11 mouse cellular contexts compared by ENCODE assay signal in the genomic region with DNA sequence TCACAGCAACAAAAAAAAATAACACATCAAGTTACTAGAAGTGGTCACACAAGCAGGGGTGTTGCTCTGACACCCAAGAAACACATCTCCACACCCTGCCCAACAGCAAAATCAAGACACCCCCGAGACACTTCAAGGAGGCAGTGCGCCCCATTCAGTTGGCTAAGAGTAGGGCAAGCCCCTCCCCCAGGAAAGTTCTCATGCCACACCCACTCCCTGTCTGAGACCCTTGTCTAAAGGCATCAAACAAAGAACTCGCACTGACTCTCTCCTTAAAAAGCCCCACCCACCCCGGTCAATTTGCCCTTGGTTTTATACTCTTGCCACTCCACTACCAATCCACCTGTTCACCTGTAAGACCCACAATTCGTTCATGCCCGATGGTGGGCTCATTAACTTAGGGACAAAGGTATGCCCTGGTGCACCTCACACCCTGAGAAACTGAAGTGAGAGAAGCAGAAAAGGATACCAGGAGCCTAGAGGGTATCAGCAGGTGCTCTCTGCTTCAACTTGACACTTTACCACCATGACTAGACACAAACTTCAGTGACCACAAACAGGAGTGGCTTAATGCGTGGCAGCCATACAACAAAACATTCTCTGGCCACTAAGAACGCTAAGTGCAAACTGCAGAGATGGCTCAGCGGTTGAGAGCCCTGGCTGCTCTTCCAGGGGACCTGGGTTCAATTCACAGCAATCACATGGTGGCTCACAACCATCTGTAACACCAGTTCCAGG. TPM values are rescaled to one million over a fixed set of nuclear protein-coding genes. Genes with fewer than 3 reads are reported as not detected.
DNase-seq lines count a peak whose midpoint lies in the region; ATAC-seq lines count a peak whose summit lies in the region.
"Had no signal": no experiment of that assay in that cellular context is flagged by ENCODE, and none has a peak within 500 bp of the region (broad histone marks: within the 10 kb centered on the region; RNA-seq: fewer than 3 reads in every experiment).

No protein-coding gene starts in this region.

- no peak overlapping the region for H3K9ac ChIP-seq in heart, embryonic 14.5 days (ENCODE audit: low read length)
- no peak overlapping the region for H3K9ac ChIP-seq in neural tube, embryonic 13.5 days
- H3K9ac ChIP-seq in stomach, embryonic 14.5 days (replicated peaks; ENCODE audit: low read depth, low read length), result no peak overlapping the region
- H3K9ac ChIP-seq: hindbrain, embryonic 15.5 days had no signal

- peak overlapping the region; percentile 74 to 83 for H3K27ac ChIP-seq in heart, embryonic 14.5 days (replicated peaks in 1 of 2; ENCODE audit: control insufficient read depth in 1 of 2, insufficient read depth in 1 of 2, low read depth in 2 of 2, low read length in 2 of 2)
- H3K27ac ChIP-seq in neural tube, embryonic 13.5 days (replicated peaks), result peak overlapping the region; percentile 52; the same call in 1 of the 2 replicates
- H3K27ac ChIP-seq in embryonic facial prominence, embryonic 10.5 days (replicated peaks), result peak overlapping the region; percentile 31; the same call in 1 of the 2 replicates
- 0 out of 2 replicates have a peak overlapping the region, but pooled peaks have one; percentile 6 for H3K27ac ChIP-seq in stomach, embryonic 14.5 days (ENCODE audit: low read length)
- H3K27ac ChIP-seq: forebrain, embryonic 12.5 days; hindbrain, embryonic 15.5 days had no signal

- H3K4me3 ChIP-seq in heart, embryonic 14.5 days (ENCODE audit: control insufficient read depth in 1 of 2, insufficient read depth in 1 of 2, low read depth in 1 of 2, low read length in 2 of 2), result no peak overlapping the region
- no peak overlapping the region for H3K4me3 ChIP-seq in neural tube, embryonic 13.5 days
- no peak overlapping the region for H3K4me3 ChIP-seq in embryonic facial prominence, embryonic 10.5 days
- H3K4me3 ChIP-seq in stomach, embryonic 14.5 days (ENCODE audit: low read depth, low read length), result no peak overlapping the region
- H3K4me3 ChIP-seq: forebrain, embryonic 12.5 days; hindbrain, embryonic 15.5 days had no signal

- intact Hi-C loops in heart, postnatal 36 days (cut with DNase I), result no loop called here

- DNase-seq in heart, postnatal 36 days, result no peak
- DNase-seq in neural tube, embryonic 10.5 days (ENCODE audit: extremely low spot score, low spot score), result no peak
- DNase-seq in embryonic facial prominence, embryonic 10.5 days (ENCODE audit: low spot score), result no peak
- DNase-seq in retina, embryonic 14.5 days (ENCODE audit: low spot score), result no peak
- DNase-seq in urinary bladder, postnatal 4 days (ENCODE audit: low spot score in 2 of 2), result no peak
- DNase-seq: embryo, embryonic 11 days had no signal

- H3K27me3 ChIP-seq in heart, embryonic 14.5 days (ENCODE audit: control insufficient read depth, insufficient read depth, low read length), result no peaks in the 10 kb centered on the region
- no peaks in the 10 kb centered on the region for H3K27me3 ChIP-seq in neural tube, embryonic 13.5 days
- no peaks in the 10 kb centered on the region for H3K27me3 ChIP-seq in embryonic facial prominence, embryonic 10.5 days (replicated peaks; ENCODE audit: low read depth, poor library complexity, severe bottlenecking)
- H3K27me3 ChIP-seq in stomach, embryonic 14.5 days (ENCODE audit: control insufficient read depth, insufficient read depth, low read length), result no peaks in the 10 kb centered on the region
- H3K27me3 ChIP-seq: forebrain, embryonic 12.5 days; hindbrain, embryonic 15.5 days had no signal

- peaks cover 65 to 97% of the 10 kb centered on the region in 2 experiments for H3K4me1 ChIP-seq in heart, embryonic 14.5 days (ENCODE audit: control insufficient read depth in 2 of 2, insufficient read depth in 2 of 2, low read length in 2 of 2)
- H3K4me1 ChIP-seq in neural tube, embryonic 13.5 days (replicated peaks), result peaks cover 95% of the 10 kb centered on the region
- peaks cover 76% of the 10 kb centered on the region for H3K4me1 ChIP-seq in embryonic facial prominence, embryonic 10.5 days
- H3K4me1 ChIP-seq in stomach, embryonic 14.5 days (ENCODE audit: control insufficient read depth, insufficient read depth, low read length), result peaks cover 45% of the 10 kb centered on the region

- peaks cover 27% of the 10 kb centered on the region for H3K36me3 ChIP-seq in heart, embryonic 14.5 days (ENCODE audit: control insufficient read depth, insufficient read depth, low read length)
- peaks cover 38% of the 10 kb centered on the region for H3K36me3 ChIP-seq in neural tube, embryonic 13.5 days
- H3K36me3 ChIP-seq in embryonic facial prominence, embryonic 10.5 days (replicated peaks), result peaks cover 67% of the 10 kb centered on the region
- H3K36me3 ChIP-seq in stomach, embryonic 14.5 days (ENCODE audit: control insufficient read depth, insufficient read depth, low read length), result peaks cover 26% of the 10 kb centered on the region
- H3K36me3 ChIP-seq: hindbrain, embryonic 15.5 days had no signal

- WGBS in heart, embryonic 14.5 days, result 82% methylated on average over 9 of the region's 9 CpGs
- WGBS in neural tube, embryonic 13.5 days, result 80% methylated on average over 9 of the region's 9 CpGs
- 88% methylated on average over 9 of the region's 9 CpGs for WGBS in embryonic facial prominence, embryonic 10.5 days
- WGBS in stomach, embryonic 14.5 days, result 80% methylated on average over 9 of the region's 9 CpGs

- no peak overlapping the region for H3K4me2 ChIP-seq in heart, embryonic 14.5 days (ENCODE audit: low read length)
- no peak overlapping the region for H3K4me2 ChIP-seq in neural tube, embryonic 13.5 days
- no peak overlapping the region for H3K4me2 ChIP-seq in stomach, embryonic 14.5 days (replicated peaks; ENCODE audit: low read depth, low read length)
- H3K4me2 ChIP-seq: forebrain, embryonic 12.5 days; hindbrain, embryonic 15.5 days had no signal

- no peaks in the 10 kb centered on the region for H3K9me3 ChIP-seq in heart, embryonic 14.5 days (ENCODE audit: control insufficient read depth, low read length)
- no peaks in the 10 kb centered on the region for H3K9me3 ChIP-seq in neural tube, embryonic 13.5 days
- H3K9me3 ChIP-seq in embryonic facial prominence, embryonic 10.5 days, result no peaks in the 10 kb centered on the region
- no peaks in the 10 kb centered on the region for H3K9me3 ChIP-seq in stomach, embryonic 14.5 days (ENCODE audit: control insufficient read depth, low read depth, low read length)
- H3K9me3 ChIP-seq: forebrain, embryonic 12.5 days; hindbrain, embryonic 15.5 days had no signal

- no peak for ATAC-seq in heart, embryonic 14.5 days (ENCODE audit: insufficient number of reproducible peaks, insufficient read depth, low FRiP score, low read depth)
- no peak for ATAC-seq in neural tube, embryonic 13.5 days (ENCODE audit: low read depth)
- no peak for ATAC-seq in stomach, embryonic 14.5 days (ENCODE audit: insufficient number of reproducible peaks, insufficient read depth, low FRiP score, low read depth)

RNA-seq across cellular contexts. Expression of a gene that starts 45.8 kb away (rescaled TPM):
- 35.9 and 38.0 TPM in 2 replicates for polyA plus RNA-seq in heart, embryonic 14.5 days (2014; fragmentation: Nextera tagmentation; extraction: Ambion mirVana)
- 10 to 100 TPM; 46.5 to 48.0 TPM for total RNA-seq in heart, postnatal 36 days (2021)
- 69.0 and 73.2 TPM in 2 replicates for polyA plus RNA-seq in neural tube, embryonic 13.5 days (2015; fragmentation: Nextera tagmentation; extraction: Ambion mirVana)
- 68.1 and 69.9 TPM in 2 replicates for polyA plus RNA-seq in embryonic facial prominence, embryonic 10.5 days (2016; fragmentation: Nextera tagmentation; extraction: Ambion mirVana)
- polyA plus RNA-seq in stomach, embryonic 14.5 days (2014; fragmentation: Nextera tagmentation; extraction: Ambion mirVana), result 53.1 and 57.6 TPM in 2 replicates

Comparison
In these comparisons a context has a peak if more than half of its experiments do, and no peak if none do; other contexts are left out.
1. H3K27ac ChIP-seq: peak in every context shown above with its lines; median percentile 78 in heart, embryonic 14.5 days; 52 in neural tube, embryonic 13.5 days; 31 in embryonic facial prominence, embryonic 10.5 days; 6 in stomach, embryonic 14.5 days.